Mouse (Mus musculus) ovary, postnatal 10 days (tissue): ENCODE data around the gene Gimap1.

ENCODE experiments used
- DNase-seq: peaks from one replicate; pipeline ENCODE4 v3.0.0; 2022; ENCODE audit warnings: low spot score

Gene Gimap1

DNA sequence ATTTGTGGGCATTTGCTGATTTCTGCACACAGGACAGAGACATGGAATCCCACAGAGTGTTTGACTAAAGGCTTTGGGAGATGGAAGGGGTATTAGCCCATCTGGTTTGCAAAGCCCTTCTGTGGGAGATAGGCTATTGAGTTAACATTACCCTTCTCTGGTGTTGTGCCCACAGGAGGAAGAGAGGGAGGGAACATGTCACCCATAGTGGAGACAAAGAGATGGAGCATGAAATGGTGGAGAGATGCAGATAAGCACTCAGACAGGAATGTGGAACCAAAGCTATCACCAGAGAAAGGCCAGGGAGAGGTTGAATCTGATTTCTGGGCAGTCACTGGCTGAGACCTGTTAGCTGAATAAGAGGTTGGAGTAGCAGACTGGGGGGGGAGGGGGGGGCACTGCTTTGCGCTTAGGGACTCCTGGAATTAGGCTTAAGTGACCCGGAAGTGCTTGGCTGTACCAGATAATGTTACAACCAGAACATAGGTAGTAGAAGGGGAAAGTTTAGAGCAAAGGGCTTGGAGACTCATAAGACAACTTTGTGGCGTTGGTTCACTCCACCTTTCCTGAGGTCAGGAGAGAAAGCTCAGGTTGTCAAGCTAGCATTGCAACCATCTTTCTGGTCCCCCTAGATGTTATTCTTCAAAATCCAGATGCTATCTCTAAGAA lies 1.8 kb downstream of the Gimap1 start:
- no peak for DNase-seq

GRCm38 (mm10) chr6:48741273-48741672 lies 2.4 kb downstream of the Gimap1 start:
- DNase-seq: no peak

DNA sequence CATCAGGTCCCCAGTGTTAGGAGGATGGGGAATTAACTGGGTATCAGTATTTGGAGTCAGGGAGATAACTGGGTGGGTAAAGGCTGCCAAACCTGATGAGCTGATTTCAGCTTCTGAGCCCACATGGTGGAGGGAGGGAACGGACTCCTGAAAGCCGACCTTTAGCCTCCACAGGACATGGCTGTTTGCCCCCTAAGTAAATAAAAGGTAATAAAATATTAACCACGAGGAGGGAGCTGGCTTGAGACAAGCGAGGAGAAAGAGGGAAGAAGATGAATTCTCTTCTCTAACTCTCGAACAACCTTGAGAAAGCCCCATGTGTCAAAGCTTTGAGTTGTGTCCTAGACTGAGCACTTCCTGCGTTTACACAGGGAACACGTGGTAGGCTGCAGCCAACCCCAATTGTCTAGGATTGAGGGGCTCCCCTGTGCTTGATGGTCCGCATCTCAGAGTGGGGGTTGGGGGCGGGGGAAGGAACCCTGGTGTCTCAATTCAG lies 2.9 kb downstream of the Gimap1 start:
- DNase-seq: no peak

DNA sequence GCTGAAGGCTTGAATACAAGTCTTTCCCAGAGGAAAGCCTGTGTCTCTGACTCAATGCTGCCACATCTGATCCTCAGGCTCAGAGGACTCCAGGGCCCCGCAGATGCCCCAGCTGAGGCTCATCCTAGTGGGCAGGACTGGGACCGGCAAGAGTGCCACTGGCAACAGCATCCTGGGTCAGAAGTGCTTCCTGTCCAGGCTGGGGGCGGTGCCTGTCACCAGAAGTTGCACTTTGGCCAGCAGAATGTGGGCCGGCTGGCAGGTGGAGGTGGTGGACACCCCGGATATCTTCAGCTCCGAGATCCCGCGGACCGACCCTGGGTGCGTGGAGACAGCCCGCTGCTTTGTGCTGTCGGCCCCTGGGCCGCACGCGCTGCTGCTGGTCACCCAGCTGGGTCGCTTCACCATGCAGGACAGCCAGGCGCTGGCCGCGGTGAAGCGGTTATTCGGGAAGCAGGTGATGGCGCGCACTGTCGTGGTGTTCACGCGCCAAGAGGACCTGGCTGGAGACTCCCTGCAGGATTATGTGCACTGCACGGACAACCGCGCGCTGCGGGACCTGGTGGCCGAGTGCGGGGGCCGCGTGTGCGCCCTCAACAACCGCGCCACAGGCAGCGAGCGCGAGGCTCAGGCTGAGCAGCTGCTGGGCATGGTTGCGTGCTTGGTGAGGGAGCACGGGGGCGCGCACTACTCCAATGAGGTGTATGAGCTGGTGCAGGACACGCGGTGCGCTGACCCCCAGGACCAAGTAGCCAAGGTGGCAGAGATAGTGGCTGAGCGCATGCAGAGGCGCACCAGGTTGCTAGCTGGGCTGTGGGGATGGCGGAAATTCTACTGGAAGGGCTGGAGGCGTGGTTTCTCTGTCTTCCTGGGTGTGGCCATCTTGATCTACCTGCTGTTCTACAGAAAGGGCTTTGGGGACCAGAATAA lies 3.8 kb downstream of the Gimap1 start:
- no peak for DNase-seq

DNA sequence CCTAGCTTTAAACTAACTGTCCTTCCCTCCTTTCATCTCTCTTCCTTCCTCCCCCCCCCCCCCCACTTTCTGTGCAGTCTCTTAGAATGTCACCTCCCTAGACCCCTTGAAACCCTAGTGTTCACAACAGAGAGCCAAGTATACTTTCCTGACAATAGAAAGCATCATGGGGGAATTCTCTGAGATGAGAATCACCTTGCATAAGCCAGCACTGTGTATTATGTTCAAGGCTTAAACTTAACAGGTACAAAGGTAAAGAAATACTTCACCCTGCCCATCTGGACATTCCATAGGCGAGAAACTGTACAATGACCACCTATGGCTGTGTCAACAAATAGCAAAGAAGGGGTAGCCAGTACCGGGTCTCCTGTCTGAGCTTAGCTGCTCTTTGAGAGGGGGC lies 6.6 kb downstream of the Gimap1 start:
- no peak for DNase-seq

DNA sequence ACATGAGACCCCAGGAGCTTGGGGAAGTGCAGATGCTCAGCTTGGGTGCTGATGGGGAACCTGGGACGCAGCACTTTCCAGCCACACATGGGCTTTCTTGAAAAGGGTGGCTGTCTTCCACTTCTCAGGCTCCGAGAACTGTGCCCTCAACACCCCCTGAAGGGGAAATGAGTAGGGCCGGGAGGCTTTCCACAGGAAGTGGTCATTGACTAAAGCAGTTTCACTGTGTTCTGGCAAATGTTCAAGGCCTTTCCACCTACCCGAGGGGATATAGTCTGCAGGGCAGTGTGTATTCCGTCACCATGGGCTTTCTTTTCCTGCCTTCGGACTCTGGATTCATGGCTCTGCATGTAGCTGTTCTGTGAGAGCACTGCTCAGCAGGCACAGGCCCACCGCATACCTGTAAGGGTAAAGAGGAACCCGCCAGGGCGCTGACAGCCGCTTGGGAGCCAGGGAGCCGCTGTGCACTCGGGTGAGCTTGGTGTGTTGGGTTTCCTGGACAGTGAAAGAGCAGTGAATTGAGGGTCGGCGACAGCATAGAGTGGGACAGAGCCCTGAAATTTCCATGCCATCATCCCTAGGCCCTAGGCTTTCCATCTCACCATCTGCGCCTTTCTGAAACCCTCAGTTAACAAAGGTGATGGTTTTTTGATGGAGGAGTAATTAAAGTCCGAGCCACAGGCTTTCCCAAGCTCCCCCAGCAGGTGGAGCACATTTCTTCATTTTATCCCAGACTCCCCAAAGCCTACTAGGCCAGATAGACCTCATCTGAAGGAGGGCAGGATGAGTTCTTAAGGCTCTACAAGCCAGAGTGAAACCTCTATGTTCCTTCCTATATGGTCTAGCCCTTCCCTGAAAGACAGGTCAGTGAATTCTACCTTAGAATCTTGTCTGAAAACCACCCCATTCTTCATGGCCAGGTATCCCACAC lies 7.4 kb downstream of the Gimap1 start, which contains the start of gene Gimap5:
Gene Gimap5, plus strand, starts transcription at position 239 of the 931 bp plus-strand sequence.
- DNase-seq: no peak

- no peak for DNase-seq
Observed at GRCm38 (mm10) chr6:48747091-48747966, 8.5 kb downstream of the Gimap1 start.

DNA sequence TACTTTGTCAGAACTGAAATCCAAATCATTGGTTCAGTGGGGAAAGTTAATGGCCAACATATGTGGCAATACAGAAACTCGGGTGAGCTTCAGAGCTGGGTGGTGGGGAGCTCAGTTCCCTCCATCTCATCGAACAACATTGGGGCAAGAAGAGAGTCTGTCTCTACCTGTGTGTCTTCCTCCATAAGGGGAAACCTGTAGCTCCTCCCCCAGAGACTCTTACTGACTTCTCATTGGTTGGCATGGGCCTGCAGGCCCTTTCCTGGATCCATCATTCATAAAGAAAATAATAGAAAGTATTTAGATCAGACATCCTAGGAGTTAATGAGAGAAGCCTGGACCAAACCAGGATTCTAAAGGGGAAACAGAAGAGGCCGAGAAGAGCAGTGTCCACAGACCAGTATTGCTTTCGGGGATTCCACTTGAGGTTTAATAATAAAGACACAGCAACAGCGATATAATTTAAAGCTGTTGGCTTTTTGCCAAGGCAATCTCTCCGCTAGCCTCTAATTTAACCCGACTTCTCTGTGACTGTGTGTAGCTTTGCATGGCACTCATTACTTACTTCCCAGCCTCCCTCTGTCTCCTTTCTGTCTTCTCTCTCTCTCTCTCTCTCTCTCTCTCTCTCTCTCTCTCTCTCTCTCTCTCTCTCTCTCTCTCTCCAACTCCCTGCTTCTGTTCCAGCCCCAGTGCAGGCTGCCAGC lies 24.9 kb downstream of the Gimap1 start:
- no peak for DNase-seq

- no peak for DNase-seq
Observed at GRCm38 (mm10) chr6:48764496-48764895, 25.6 kb downstream of the Gimap1 start.

GRCm38 (mm10) chr6:48768178-48768869 lies 29.5 kb downstream of the Gimap1 start:
- no peak for DNase-seq

GRCm38 (mm10) chr6:48768933-48769332 lies 30.1 kb downstream of the Gimap1 start:
- DNase-seq: no peak

DNA sequence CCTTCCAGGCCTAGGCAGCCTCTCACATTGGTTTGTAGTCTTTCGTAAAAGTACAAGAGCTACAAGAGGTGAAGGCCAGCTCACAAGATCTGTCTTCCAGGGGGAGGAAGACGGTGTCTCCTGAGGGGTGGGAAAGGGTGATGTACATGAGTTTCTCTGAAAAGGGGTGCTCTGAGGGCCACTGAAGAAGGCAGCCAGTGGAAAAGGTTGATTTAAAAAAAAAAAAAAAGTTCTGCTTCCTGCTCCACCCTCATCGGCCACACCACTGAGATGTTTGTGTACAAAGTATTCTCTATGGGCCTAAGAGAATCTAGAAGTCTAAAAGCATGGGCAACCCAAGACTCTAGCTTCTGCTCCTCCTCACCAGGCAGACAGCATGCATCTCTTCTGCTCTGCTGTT lies 31.8 kb downstream of the Gimap1 start, which contains the start of gene Gimap3:
Gene Gimap3, minus strand, starts transcription at position 156 of the 400 bp plus-strand sequence.
- DNase-seq: no peak

DNA sequence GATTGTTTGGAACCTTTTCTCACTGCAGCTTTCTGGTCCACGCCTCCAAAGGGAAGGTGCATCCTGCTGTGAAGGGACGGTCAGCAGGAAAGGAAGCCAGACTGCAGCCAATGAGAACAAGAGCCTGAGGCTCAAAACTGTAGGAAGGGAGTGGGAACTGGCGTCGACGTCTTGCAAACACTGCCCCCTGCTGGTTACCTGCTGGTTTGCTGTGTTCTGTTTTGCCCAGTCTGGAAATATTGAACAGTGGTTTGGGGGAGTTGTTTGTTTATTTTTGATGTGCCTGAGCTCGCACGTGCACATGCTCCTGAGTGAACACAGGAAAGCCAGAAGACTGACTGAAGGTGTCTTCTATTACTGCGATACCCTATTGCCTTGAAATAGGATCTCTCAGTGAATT lies 33.2 kb downstream of the Gimap1 start:
- DNase-seq: peak; percentile 58

- DNase-seq: no peak
Observed at GRCm38 (mm10) chr6:48784406-48784805, 45.6 kb downstream of the Gimap1 start.

GRCm38 (mm10) chr6:48785189-48785588 lies 46.3 kb downstream of the Gimap1 start:
- DNase-seq: no peak

DNA sequence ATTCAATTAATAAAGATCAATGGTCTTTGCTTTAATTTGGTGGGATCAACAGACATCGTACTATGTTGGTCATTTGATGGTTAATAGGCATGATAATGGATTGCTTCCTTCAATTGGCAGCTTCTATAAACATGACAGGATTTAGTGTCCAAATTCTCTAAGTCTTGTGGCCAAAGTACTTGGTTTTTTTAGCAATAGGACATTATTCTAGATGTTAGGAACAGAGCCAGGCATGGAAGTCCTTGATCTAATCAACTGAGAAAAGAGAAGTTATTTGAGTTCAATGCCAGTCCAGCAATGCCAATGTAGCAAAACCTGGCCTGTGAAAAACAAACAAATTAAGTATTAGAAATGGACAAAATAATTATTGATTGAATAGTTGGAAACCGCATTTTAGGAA lies 46.7 kb downstream of the Gimap1 start:
- DNase-seq: no peak

DNA sequence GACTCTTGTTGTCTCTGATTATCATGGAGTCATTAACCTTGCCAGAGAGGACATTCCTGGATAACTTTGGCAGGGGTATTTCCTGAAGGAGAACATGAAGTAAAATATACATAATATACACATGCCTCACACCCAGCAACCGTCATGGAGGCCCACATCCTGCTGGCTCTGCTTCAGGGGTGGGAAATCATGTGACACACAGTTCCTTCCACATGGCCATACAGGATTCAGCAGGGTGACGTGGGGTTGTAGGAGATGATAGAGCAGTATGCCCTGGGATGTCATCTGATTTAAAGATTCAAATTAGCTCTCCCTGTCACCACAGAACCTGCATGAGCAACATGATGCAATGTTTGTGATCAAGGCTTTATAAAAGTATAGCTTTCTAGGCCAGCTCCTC lies 49.0 kb downstream of the Gimap1 start:
- DNase-seq: no peak
